Mouse (Mus musculus): Measurements from ENCODE around the gene Gna11. TPM values are rescaled to one million over a fixed set of nuclear protein-coding genes. Genes with fewer than 3 reads are reported as not detected.

Gna11 gene
- polyA plus RNA-seq, 1 experiment = 1.2 TPM

- Histone ChIP-seq H3K27me3 (ENCODE audit: control insufficient read depth) (no peaks in the 10 kb centered on the region), H3K36me3 (ENCODE audit: control insufficient read depth) (peaks cover 35% of the 10 kb centered on the region), H3K4me1 (ENCODE audit: control insufficient read depth) (peaks cover 62% of the 10 kb centered on the region), H3K9me3 (ENCODE audit: control insufficient read depth, low read length) (no peaks in the 10 kb centered on the region), H3K4me3 (replicated peaks) (peak within 1 kb of the TSS; percentile 89)
- no peak for TF ChIP-seq GATA1 (IDR thresholded peaks at IDR 0.05; ENCODE audit: low read length)
- no peak for TF ChIP-seq TAL1 (IDR thresholded peaks at IDR 0.05; ENCODE audit: low read length)
Observed at GRCm38 (mm10) chr10:81496264-81496901, 48.6 kb downstream of the Gna11 start, which contains the start of gene Ncln. Gene Ncln (minus strand): TSS chr10:81496392.

- Histone ChIP-seq H3K27me3 (ENCODE audit: control insufficient read depth) (no peaks in the 10 kb centered on the region), H3K4me3 (replicated peaks) (peak overlapping the region; percentile 89), H3K9me3 (ENCODE audit: control insufficient read depth, low read length) (no peaks in the 10 kb centered on the region), H3K4me1 (ENCODE audit: control insufficient read depth) (peaks cover 62% of the 10 kb centered on the region), H3K36me3 (ENCODE audit: control insufficient read depth) (peaks cover 41% of the 10 kb centered on the region)
- TF ChIP-seq TAL1 (IDR thresholded peaks at IDR 0.05; ENCODE audit: low read length) (no peak), GATA1 (IDR thresholded peaks at IDR 0.05; ENCODE audit: low read length) (no peak)
Observed at GRCm38 (mm10) chr10:81495616-81496263, 49.2 kb downstream of the Gna11 start.

GRCm38 (mm10) chr10:81495151-81495550 lies 49.8 kb downstream of the Gna11 start:
- TF ChIP-seq GATA1 (IDR thresholded peaks at IDR 0.05; ENCODE audit: low read length) = no peak
- no peak for TF ChIP-seq TAL1 (IDR thresholded peaks at IDR 0.05; ENCODE audit: low read length)
- no peaks in the 10 kb centered on the region for H3K27me3 ChIP-seq (ENCODE audit: control insufficient read depth)
- H3K36me3 ChIP-seq (ENCODE audit: control insufficient read depth) = peaks cover 47% of the 10 kb centered on the region
- no peaks in the 10 kb centered on the region for H3K9me3 ChIP-seq (ENCODE audit: control insufficient read depth, low read length)
- H3K4me1 ChIP-seq (ENCODE audit: control insufficient read depth) = peaks cover 62% of the 10 kb centered on the region
- H3K4me3 ChIP-seq (replicated peaks) = peak overlapping the region; percentile 89

- H3K4me1 ChIP-seq (ENCODE audit: control insufficient read depth) = peaks cover 58% of the 10 kb centered on the region
- no peaks in the 10 kb centered on the region for H3K27me3 ChIP-seq (ENCODE audit: control insufficient read depth)
- no peaks in the 10 kb centered on the region for H3K9me3 ChIP-seq (ENCODE audit: control insufficient read depth, low read length)
- TF ChIP-seq TAL1 (IDR thresholded peaks at IDR 0.05; ENCODE audit: low read length) (no peak), GATA1 (IDR thresholded peaks at IDR 0.05; ENCODE audit: low read length) (no peak)
- H3K4me3 ChIP-seq (replicated peaks) = peak overlapping the region; percentile 89
- peaks cover 54% of the 10 kb centered on the region for H3K36me3 ChIP-seq (ENCODE audit: control insufficient read depth)
Observed at GRCm38 (mm10) chr10:81494260-81495041, 50.5 kb downstream of the Gna11 start.

GRCm38 (mm10) chr10:81493601-81494220 lies 51.3 kb downstream of the Gna11 start:
- H3K4me1 ChIP-seq (ENCODE audit: control insufficient read depth) = peaks cover 50% of the 10 kb centered on the region
- no peaks in the 10 kb centered on the region for H3K27me3 ChIP-seq (ENCODE audit: control insufficient read depth)
- peaks cover 60% of the 10 kb centered on the region for H3K36me3 ChIP-seq (ENCODE audit: control insufficient read depth)
- TF ChIP-seq GATA1 (IDR thresholded peaks at IDR 0.05; ENCODE audit: low read length) (no peak), TAL1 (IDR thresholded peaks at IDR 0.05; ENCODE audit: low read length) (no peak)
- no peak overlapping the region for H3K4me3 ChIP-seq (replicated peaks)
- H3K9me3 ChIP-seq (ENCODE audit: control insufficient read depth, low read length) = no peaks in the 10 kb centered on the region

- Histone ChIP-seq H3K4me1 (ENCODE audit: control insufficient read depth) (peaks cover 41% of the 10 kb centered on the region), H3K27me3 (ENCODE audit: control insufficient read depth) (no peaks in the 10 kb centered on the region), H3K36me3 (ENCODE audit: control insufficient read depth) (peaks cover 70% of the 10 kb centered on the region), H3K9me3 (ENCODE audit: control insufficient read depth, low read length) (no peaks in the 10 kb centered on the region), H3K4me3 (replicated peaks) (no peak overlapping the region)
- no peak for TF ChIP-seq GATA1 (IDR thresholded peaks at IDR 0.05; ENCODE audit: low read length)
- TF ChIP-seq TAL1 (IDR thresholded peaks at IDR 0.05; ENCODE audit: low read length) = no peak
Observed at GRCm38 (mm10) chr10:81492606-81493240, 52.3 kb downstream of the Gna11 start.

GRCm38 (mm10) chr10:81491018-81491417 lies 54.0 kb downstream of the Gna11 start:
- Histone ChIP-seq H3K4me3 (replicated peaks) (no peak overlapping the region), H3K4me1 (ENCODE audit: control insufficient read depth) (peaks cover 33% of the 10 kb centered on the region), H3K27me3 (ENCODE audit: control insufficient read depth) (no peaks in the 10 kb centered on the region), H3K9me3 (ENCODE audit: control insufficient read depth, low read length) (no peaks in the 10 kb centered on the region), H3K36me3 (ENCODE audit: control insufficient read depth) (peaks cover 87% of the 10 kb centered on the region)
- no peak for TF ChIP-seq GATA1 (IDR thresholded peaks at IDR 0.05; ENCODE audit: low read length)
- TF ChIP-seq TAL1 (IDR thresholded peaks at IDR 0.05; ENCODE audit: low read length) = no peak

GRCm38 (mm10) chr10:81489941-81490340 lies 55.0 kb downstream of the Gna11 start:
- no peaks in the 10 kb centered on the region for H3K9me3 ChIP-seq (ENCODE audit: control insufficient read depth, low read length)
- TF ChIP-seq TAL1 (IDR thresholded peaks at IDR 0.05; ENCODE audit: low read length) (no peak), GATA1 (IDR thresholded peaks at IDR 0.05; ENCODE audit: low read length) (no peak)
- H3K36me3 ChIP-seq (ENCODE audit: control insufficient read depth) = peaks cover 87% of the 10 kb centered on the region
- H3K4me1 ChIP-seq (ENCODE audit: control insufficient read depth) = peaks cover 28% of the 10 kb centered on the region
- H3K27me3 ChIP-seq (ENCODE audit: control insufficient read depth) = no peaks in the 10 kb centered on the region
- no peak overlapping the region for H3K4me3 ChIP-seq (replicated peaks)

All from erythroblast, embryonic 14.5 days (primary cell).